Mouse (Mus musculus) ovary, adult 18-20 months (tissue): ENCODE measurements around the gene Ankrd49.

Experiments used
- DNase-seq: peaks from one replicate; pipeline ENCODE4 v3.0.0; 2022; ENCODE audit warnings: low spot score, mixed read lengths

Ankrd49 gene

GRCm38 (mm10) chr9:14740151-14740924 lies 44.3 kb downstream of the Ankrd49 start, which contains the start of gene Piwil4:
Gene Piwil4, minus strand, starts transcription at chr9:14740733.
- DNase-seq = no peak

GRCm38 (mm10) chr9:14739498-14740150 lies 45.0 kb downstream of the Ankrd49 start:
- DNase-seq = no peak

GRCm38 (mm10) chr9:14730941-14731541 lies 53.6 kb downstream of the Ankrd49 start:
- no peak for DNase-seq
